Mouse (Mus musculus) hindbrain, embryonic 10.5 days (tissue): ENCODE data around the gene Adamts16. TPM values are rescaled to one million over a fixed set of nuclear protein-coding genes. Genes with fewer than 3 reads are reported as not detected.
A peak's percentile ranks its signal among the peaks of the same experiment; 100 is the strongest.

Source experiments
- DNase-seq: peaks from one replicate; pipeline ENCODE4 v3.0.0-alpha.2; 2017; ENCODE audit warnings: low spot score
- H3K27ac ChIP-seq: fragments of 300-500 bp; sonication (generic); 2 replicates; pipeline ENCODE4 v1.5.1; 2016; ENCODE audit warnings: mild to moderate bottlenecking, moderate library complexity
- H3K27me3 ChIP-seq: fragments of 300-500 bp; sonication (generic); 2 replicates; pipeline ENCODE4 v1.6.1; 2016; ENCODE audit warnings: mild to moderate bottlenecking; ENCODE audit not compliant: poor library complexity, insufficient read depth, severe bottlenecking
- H3K36me3 ChIP-seq: fragments of 300-500 bp; sonication (generic); 2 replicates; pipeline ENCODE4 v1.6.1; 2016; ENCODE audit warnings: mild to moderate bottlenecking, moderate library complexity
- H3K4me1 ChIP-seq: fragments of 300-500 bp; sonication (generic); replicated peaks from 2 replicates; pipeline ENCODE4 v1.6.1; 2016; ENCODE audit warnings: mild to moderate bottlenecking
- H3K4me3 ChIP-seq: fragments of 300-500 bp; sonication (generic); 2 replicates; pipeline ENCODE4 v1.5.1; 2016; ENCODE audit warnings: mild to moderate bottlenecking, moderate library complexity
- H3K9me3 ChIP-seq: fragments of 300-500 bp; sonication (generic); 2 replicates; pipeline ENCODE4 v1.6.1; 2016; ENCODE audit warnings: mild to moderate bottlenecking, moderate library complexity
- WGBS: fragments of 180-500 bp; shearing (Covaris S2); methylation state at CpG from one replicate; pipeline ENCODE4 v1.1.7; 2016; 5-methylcytosine and 5-hydroxymethylcytosine counted together
- polyA plus RNA-seq: library from polyadenylated mRNA; unstranded; fragments of >200 nt; fragmentation: Nextera tagmentation; extraction: Ambion mirVana; gene quantifications from 2 replicates; pipeline ENCODE4 v1.2.1, GENCODE M21; 2016

Adamts16 gene
- polyA plus RNA-seq, 1 experiment from 2014 or later = 0.67 TPM

DNA sequence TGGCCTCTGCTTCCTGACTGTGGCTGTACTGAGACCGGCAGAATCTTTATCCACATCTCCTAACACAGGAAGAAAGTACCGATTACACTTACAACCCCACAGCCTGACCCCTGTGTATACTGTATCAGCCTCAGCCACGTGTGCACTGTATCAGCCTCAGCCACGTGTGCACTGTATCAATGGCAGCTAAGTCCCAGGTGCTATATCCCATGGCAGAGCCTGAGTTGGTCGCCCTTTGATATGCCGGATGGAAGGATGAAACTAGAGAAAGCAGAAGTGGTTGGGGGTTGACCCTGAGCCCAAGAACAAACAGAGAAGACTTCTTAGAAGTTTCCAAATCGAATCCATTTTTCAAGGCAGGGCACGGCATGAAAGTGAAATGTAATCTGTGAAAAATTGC is 17.9 kb downstream of the Adamts16 start:
- Histone ChIP-seq H3K27ac (no peak overlapping the region), H3K27me3 (no peaks in the 10 kb centered on the region), H3K4me1 (no peaks in the 10 kb centered on the region), H3K4me3 (no peak overlapping the region), H3K9me3 (no peaks in the 10 kb centered on the region), H3K36me3 (no peaks in the 10 kb centered on the region)
- WGBS = 67% methylated on average over 8 of the region's 8 CpGs
- no peak for DNase-seq

GRCm38 (mm10) chr13:70818982-70819381 is 22.6 kb downstream of the Adamts16 start:
- no peaks in the 10 kb centered on the region for H3K36me3 ChIP-seq
- 80% methylated on average over 5 of the region's 5 CpGs for WGBS
- H3K27ac ChIP-seq = no peak overlapping the region
- no peaks in the 10 kb centered on the region for H3K4me1 ChIP-seq
- DNase-seq = no peak
- H3K27me3 ChIP-seq = no peaks in the 10 kb centered on the region
- no peak overlapping the region for H3K4me3 ChIP-seq
- no peaks in the 10 kb centered on the region for H3K9me3 ChIP-seq

DNA sequence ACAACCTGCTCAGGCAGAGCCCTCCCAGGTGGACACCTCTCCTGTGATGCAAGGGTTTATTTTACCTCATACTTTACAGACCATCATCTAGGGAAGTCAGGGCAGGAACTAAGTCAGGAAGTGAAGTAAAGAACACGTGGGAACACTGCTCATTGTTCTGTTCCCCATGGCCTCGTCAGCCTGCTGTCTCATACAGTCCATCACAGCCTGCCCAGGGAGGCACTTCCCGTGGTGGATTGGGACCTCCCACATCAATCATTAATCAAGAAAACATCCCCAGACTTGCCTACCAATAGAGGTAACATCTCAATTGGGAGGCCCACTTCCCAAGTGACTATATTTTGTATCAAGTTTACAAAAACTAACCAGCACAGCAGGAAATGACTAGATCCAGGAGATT is 27.2 kb downstream of the Adamts16 start:
- DNase-seq = no peak
- 53% methylated on average over 3 of the region's 3 CpGs for WGBS
- no peak overlapping the region for H3K27ac ChIP-seq

GRCm38 (mm10) chr13:70805506-70805905 is 36.1 kb downstream of the Adamts16 start:
- no peaks in the 10 kb centered on the region for H3K27me3 ChIP-seq
- no peaks in the 10 kb centered on the region for H3K9me3 ChIP-seq
- DNase-seq = no peak
- no peaks in the 10 kb centered on the region for H3K4me1 ChIP-seq
- no peak overlapping the region for H3K4me3 ChIP-seq
- H3K36me3 ChIP-seq = no peaks in the 10 kb centered on the region
- no peak overlapping the region for H3K27ac ChIP-seq
- WGBS = 88% methylated on average over 3 of the region's 3 CpGs

More for the DNA sequence above, 27.2 kb downstream of the Adamts16 start:
- Histone ChIP-seq H3K36me3 (no peaks in the 10 kb centered on the region), H3K9me3 (no peaks in the 10 kb centered on the region), H3K4me3 (no peak overlapping the region), H3K27me3 (no peaks in the 10 kb centered on the region), H3K4me1 (no peaks in the 10 kb centered on the region)

- no peaks in the 10 kb centered on the region for H3K27me3 ChIP-seq
- H3K27ac ChIP-seq = no peak overlapping the region
- H3K4me1 ChIP-seq = no peaks in the 10 kb centered on the region
- no peak overlapping the region for H3K4me3 ChIP-seq
- H3K36me3 ChIP-seq = no peaks in the 10 kb centered on the region
- no peak for DNase-seq
- no peaks in the 10 kb centered on the region for H3K9me3 ChIP-seq
- 78% methylated on average over 1 of the region's 1 CpGs for WGBS
Measured at GRCm38 (mm10) chr13:70802849-70803248, 38.8 kb downstream of the Adamts16 start.

GRCm38 (mm10) chr13:70799322-70799721 is 42.3 kb downstream of the Adamts16 start:
- Histone ChIP-seq H3K4me1 (peaks cover 3% of the 10 kb centered on the region), H3K27me3 (no peaks in the 10 kb centered on the region), H3K36me3 (no peaks in the 10 kb centered on the region), H3K27ac (no peak overlapping the region), H3K9me3 (no peaks in the 10 kb centered on the region), H3K4me3 (no peak overlapping the region)
- DNase-seq = no peak
- 67% methylated on average over 3 of the region's 3 CpGs for WGBS

DNA sequence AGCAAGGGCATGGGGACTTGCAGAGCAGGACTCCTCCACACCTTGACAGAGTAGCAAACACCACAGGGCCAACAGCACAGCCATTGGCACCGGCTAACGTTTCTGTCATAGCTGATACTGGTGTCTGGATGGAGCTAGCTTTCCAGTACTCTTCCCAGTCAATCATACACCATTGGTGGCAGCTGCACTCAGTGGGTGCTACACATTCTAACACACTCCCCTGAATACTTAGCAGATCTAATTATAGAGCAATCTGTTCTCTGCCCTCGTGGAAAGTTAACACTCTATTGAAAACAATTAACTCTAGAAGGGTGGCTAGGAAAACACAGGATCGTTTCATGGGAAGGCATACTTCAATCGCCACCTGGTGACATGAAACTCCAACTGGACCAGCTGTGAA is 43.2 kb downstream of the Adamts16 start:
- Histone ChIP-seq H3K27me3 (no peaks in the 10 kb centered on the region), H3K9me3 (no peaks in the 10 kb centered on the region), H3K4me3 (no peak overlapping the region), H3K36me3 (no peaks in the 10 kb centered on the region), H3K27ac (no peak overlapping the region), H3K4me1 (peaks cover 10% of the 10 kb centered on the region)
- DNase-seq = no peak
- WGBS = 76% methylated on average over 5 of the region's 5 CpGs

- peak overlapping the region; percentile 35; the same call in 1 of the 2 replicates for H3K27ac ChIP-seq
- DNase-seq = peak; percentile 18
- 40% methylated on average over 8 of the region's 8 CpGs for WGBS
Measured at GRCm38 (mm10) chr13:70794074-70794572, 47.5 kb downstream of the Adamts16 start.

DNA sequence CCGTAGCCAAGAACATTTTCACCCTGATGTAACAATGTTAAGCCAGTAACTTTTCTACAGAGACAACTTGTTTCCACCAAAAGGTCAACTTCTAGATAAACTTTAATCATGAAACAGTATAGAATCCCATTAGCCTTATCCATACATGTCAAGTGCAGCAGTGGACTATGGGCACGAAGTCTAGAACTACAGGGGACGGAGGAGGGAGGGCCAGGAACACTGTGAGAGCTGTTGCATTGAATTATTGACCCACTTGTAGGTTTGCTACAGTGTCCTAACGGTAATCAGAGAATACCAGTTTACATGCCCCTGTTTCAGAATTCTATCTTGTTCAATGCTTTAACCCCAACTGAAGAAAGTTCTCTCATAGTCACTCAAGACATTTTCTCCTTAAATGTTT is 48.0 kb downstream of the Adamts16 start:
- WGBS = 74% methylated on average over 4 of the region's 4 CpGs

More at GRCm38 (mm10) chr13:70794074-70794572, 47.5 kb downstream of the Adamts16 start:
- peaks cover 10% of the 10 kb centered on the region for H3K4me1 ChIP-seq
- no peaks in the 10 kb centered on the region for H3K27me3 ChIP-seq
- no peak overlapping the region for H3K4me3 ChIP-seq
- H3K36me3 ChIP-seq = no peaks in the 10 kb centered on the region
- H3K9me3 ChIP-seq = no peaks in the 10 kb centered on the region

DNA sequence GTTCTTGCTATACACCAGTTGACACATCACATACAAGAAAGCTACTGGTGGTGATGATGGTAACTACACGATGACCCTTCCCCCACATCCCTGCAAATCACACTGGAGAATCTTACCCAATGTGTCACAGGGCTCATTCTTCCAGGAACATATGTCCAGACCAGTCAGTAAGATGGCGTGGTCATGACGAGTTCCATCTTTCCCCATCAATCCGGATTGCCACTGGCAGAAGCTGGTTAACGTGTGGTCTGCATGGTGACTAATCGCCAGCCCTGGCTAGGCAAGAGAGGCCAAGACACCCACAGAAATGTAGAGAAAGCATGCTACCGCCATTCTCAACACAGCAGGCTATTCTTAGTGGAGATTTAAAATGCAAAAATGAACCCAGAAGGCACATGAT is 48.7 kb downstream of the Adamts16 start:
- Histone ChIP-seq H3K9me3 (no peaks in the 10 kb centered on the region), H3K27me3 (no peaks in the 10 kb centered on the region), H3K36me3 (no peaks in the 10 kb centered on the region), H3K4me1 (peaks cover 10% of the 10 kb centered on the region), H3K4me3 (no peak overlapping the region), H3K27ac (no peak overlapping the region)
- no peak for DNase-seq
- WGBS = 92% methylated on average over 7 of the region's 7 CpGs

More for the DNA sequence above, 48.0 kb downstream of the Adamts16 start:
- Histone ChIP-seq H3K27ac (no peak overlapping the region), H3K27me3 (no peaks in the 10 kb centered on the region), H3K9me3 (no peaks in the 10 kb centered on the region), H3K4me3 (no peak overlapping the region), H3K36me3 (no peaks in the 10 kb centered on the region), H3K4me1 (peaks cover 10% of the 10 kb centered on the region)
- DNase-seq = no peak

DNA sequence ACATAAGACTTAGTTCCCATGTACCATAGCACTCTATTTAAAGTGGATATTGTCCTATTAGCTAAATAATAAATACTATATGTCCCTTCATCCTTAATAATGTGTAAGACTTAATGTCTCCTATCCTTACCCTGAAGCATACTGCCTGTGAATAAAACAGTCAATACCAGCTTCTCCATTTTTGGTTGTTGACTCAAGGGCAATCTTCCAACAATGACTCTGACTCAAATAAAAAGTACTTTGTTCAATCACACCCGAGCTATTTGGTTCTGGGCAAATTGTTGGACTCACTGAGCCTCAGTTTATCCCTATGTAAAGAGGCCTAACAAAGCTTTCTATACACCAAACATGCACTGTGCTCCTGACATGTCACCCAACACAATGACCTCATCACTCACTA is 51.8 kb downstream of the Adamts16 start:
- Histone ChIP-seq H3K4me3 (no peak overlapping the region), H3K27ac (no peak overlapping the region), H3K27me3 (no peaks in the 10 kb centered on the region), H3K9me3 (no peaks in the 10 kb centered on the region), H3K36me3 (no peaks in the 10 kb centered on the region), H3K4me1 (peaks cover 10% of the 10 kb centered on the region)
- DNase-seq = no peak
- WGBS = 73% methylated on average over 1 of the region's 1 CpGs

- no peaks in the 10 kb centered on the region for H3K27me3 ChIP-seq
- H3K36me3 ChIP-seq = no peaks in the 10 kb centered on the region
- H3K27ac ChIP-seq = no peak overlapping the region
- H3K9me3 ChIP-seq = no peaks in the 10 kb centered on the region
- H3K4me3 ChIP-seq = no peak overlapping the region
- H3K4me1 ChIP-seq = peaks cover 5% of the 10 kb centered on the region
- WGBS = 74% methylated on average over 1 of the region's 1 CpGs
- DNase-seq = no peak
Measured at GRCm38 (mm10) chr13:70789022-70789421, 52.6 kb downstream of the Adamts16 start.

DNA sequence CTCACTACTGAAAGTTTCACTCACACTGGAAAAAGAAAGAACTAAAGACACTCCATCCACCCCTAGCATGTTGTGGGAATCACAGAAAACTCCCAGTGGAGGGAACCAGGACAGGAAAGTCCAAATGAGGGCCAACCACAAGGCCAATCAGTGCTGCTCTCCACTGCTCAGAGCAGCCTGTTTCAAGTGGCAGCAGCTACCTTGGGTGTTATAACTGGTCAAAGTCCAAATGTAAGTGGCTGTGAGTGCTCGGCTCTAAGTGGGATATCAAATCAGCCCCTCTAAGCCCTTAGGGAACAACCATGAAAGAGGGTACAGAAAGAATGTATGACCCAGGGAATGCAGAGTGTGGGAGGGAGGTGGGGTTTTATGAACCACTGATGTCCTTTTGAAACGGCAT is 56.5 kb downstream of the Adamts16 start:
- WGBS = 84% methylated on average over 2 of the region's 2 CpGs
- Histone ChIP-seq H3K9me3 (no peaks in the 10 kb centered on the region), H3K27ac (no peak overlapping the region), H3K4me3 (no peak overlapping the region), H3K27me3 (no peaks in the 10 kb centered on the region), H3K4me1 (peaks cover 4% of the 10 kb centered on the region; the same call in 1 of the 2 replicates), H3K36me3 (no peaks in the 10 kb centered on the region)
- no peak for DNase-seq

GRCm38 (mm10) chr13:70784126-70784525 is 57.5 kb downstream of the Adamts16 start:
- no peak for DNase-seq
- H3K4me1 ChIP-seq = peaks cover 6% of the 10 kb centered on the region; the same call in 1 of the 2 replicates
- H3K27ac ChIP-seq = no peak overlapping the region
- no peaks in the 10 kb centered on the region for H3K27me3 ChIP-seq
- no peak overlapping the region for H3K4me3 ChIP-seq
- no peaks in the 10 kb centered on the region for H3K36me3 ChIP-seq
- H3K9me3 ChIP-seq = no peaks in the 10 kb centered on the region
- 69% methylated on average over 5 of the region's 5 CpGs for WGBS
